Mouse (Mus musculus): ENCODE measurements at regions not wholly inside any gene's neighbourhood (a gene's known extent, or its start where the extent isn't known, plus 50 kb on each side); places are given as distances from the start of the nearest gene placed in this dataset.

DNA sequence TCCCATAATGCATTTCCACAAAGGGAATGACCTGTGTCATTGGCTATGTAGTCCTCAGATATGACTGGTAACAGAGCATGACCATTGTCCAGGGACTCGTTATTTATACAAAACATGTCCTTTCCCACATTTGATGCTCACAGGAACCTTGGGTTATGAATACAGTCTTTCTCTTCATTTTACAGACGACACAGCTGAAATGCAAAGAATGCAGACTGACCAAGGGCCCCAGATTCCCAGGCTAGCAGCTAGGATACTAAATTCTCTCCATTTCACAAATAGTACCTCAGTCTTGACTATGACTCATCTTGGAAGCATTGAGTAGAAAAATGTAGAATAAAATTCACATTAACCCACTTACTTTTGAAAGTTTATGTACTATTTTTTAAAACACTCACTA lies 182.7 kb upstream of the Sox4 start:
- Histone ChIP-seq H3K9me3 (replicated peaks; ENCODE audit: control insufficient read depth, low read length) (no peaks in the 10 kb centered on the region), H3K27me3 (ENCODE audit: control insufficient read depth, insufficient read depth, low read depth, low read length) (no peaks in the 10 kb centered on the region), H3K27ac (ENCODE audit: low read length) (no peak overlapping the region), H3K4me3 (ENCODE audit: low read depth, low read length) (no peak overlapping the region), H3K4me2 (ENCODE audit: low read depth, low read length) (no peak overlapping the region), H3K36me3 (ENCODE audit: control insufficient read depth, insufficient read depth) (no peaks in the 10 kb centered on the region), H3K4me1 (ENCODE audit: control insufficient read depth, low read depth, low read length) (no peaks in the 10 kb centered on the region), H3K9ac (ENCODE audit: low read depth, low read length) (no peak overlapping the region)
- ATAC-seq (ENCODE audit: low read depth) = no peak
- 54% methylated on average over 2 of the region's 2 CpGs for WGBS (ENCODE audit: insufficient replicate concordance)

DNA sequence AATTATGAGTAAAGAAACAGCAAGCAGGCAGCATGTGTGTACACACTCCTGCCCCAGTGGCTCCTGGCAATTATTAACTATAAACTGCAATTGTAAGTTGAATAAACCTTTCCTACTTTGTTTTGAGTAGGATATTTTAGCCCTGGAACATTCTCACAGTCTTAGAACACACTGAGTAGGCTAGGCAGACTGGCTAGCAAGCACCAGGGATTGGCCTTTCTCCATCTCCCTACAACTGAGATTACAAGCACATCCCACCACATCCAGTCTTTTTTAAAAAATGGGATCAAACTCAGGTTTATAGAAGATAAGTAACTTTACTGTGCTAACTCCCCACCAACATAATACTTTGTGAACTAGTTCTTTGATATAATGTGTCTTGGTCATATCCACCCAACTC lies 174.0 kb upstream of the Sox4 start:
- H3K36me3 ChIP-seq (ENCODE audit: control insufficient read depth, insufficient read depth) = no peaks in the 10 kb centered on the region
- no peak overlapping the region for H3K9ac ChIP-seq (ENCODE audit: low read depth, low read length)
- no peak for ATAC-seq (ENCODE audit: low read depth)

DNA sequence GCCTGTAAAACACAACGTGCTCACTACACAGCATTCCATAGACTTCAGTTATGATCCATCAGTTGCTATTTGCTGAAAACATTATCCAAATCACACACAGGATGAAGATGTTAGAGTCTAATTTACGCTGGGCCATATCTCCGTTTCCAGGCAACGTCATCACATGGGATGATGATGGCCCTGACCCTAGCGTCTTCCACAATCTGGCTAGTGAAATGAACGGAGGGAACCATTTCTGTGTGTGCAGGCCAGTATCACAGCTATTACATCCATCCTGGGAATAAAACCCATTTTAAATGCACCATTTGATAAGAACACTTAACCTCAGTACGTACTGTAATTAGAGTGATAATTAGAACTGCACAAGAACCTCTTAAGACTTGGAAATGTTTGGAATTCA lies 170.0 kb upstream of the Sox4 start:
- Histone ChIP-seq H3K4me3 (ENCODE audit: low read depth, low read length) (no peak overlapping the region), H3K27ac (ENCODE audit: low read length) (no peak overlapping the region)
- WGBS (ENCODE audit: insufficient replicate concordance) = 63% methylated on average over 7 of the region's 7 CpGs

More for the DNA sequence above, 174.0 kb upstream of the Sox4 start:
- Histone ChIP-seq H3K9me3 (replicated peaks; ENCODE audit: control insufficient read depth, low read length) (no peaks in the 10 kb centered on the region), H3K27ac (ENCODE audit: low read length) (no peak overlapping the region), H3K4me2 (ENCODE audit: low read depth, low read length) (no peak overlapping the region), H3K27me3 (ENCODE audit: control insufficient read depth, insufficient read depth, low read depth, low read length) (no peaks in the 10 kb centered on the region), H3K4me3 (ENCODE audit: low read depth, low read length) (no peak overlapping the region), H3K4me1 (ENCODE audit: control insufficient read depth, low read depth, low read length) (no peaks in the 10 kb centered on the region)

DNA sequence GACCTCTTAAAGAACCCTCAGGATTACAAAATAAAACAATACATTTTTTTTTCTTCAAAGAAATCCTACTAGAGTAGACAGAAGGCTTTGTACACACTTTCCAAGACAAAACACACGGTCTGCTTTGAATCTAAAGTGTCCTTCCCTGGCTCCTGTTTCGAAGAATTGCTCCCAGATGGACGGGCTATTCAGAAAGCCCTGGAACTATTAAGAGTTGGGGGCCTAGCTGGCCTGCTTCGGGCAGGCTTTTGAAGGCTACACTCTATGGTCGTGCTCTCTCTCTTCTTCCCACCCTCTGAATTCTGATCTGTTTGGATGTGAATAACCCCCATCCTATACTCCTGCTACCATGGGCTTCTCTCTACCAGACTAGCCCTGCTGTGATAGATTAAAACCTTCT lies 167.6 kb upstream of the Sox4 start:
- H3K4me1 ChIP-seq (ENCODE audit: control insufficient read depth, low read depth, low read length) = no peaks in the 10 kb centered on the region
- H3K4me2 ChIP-seq (ENCODE audit: low read depth, low read length) = no peak overlapping the region
- H3K9ac ChIP-seq (ENCODE audit: low read depth, low read length) = no peak overlapping the region
- H3K4me3 ChIP-seq (ENCODE audit: low read depth, low read length) = no peak overlapping the region
- 54% methylated on average over 5 of the region's 5 CpGs for WGBS (ENCODE audit: insufficient replicate concordance)
- no peak for ATAC-seq (ENCODE audit: low read depth)
- H3K36me3 ChIP-seq (ENCODE audit: control insufficient read depth, insufficient read depth) = no peaks in the 10 kb centered on the region
- no peak overlapping the region for H3K27ac ChIP-seq (ENCODE audit: low read length)
- no peaks in the 10 kb centered on the region for H3K27me3 ChIP-seq (ENCODE audit: control insufficient read depth, insufficient read depth, low read depth, low read length)
- H3K9me3 ChIP-seq (replicated peaks; ENCODE audit: control insufficient read depth, low read length) = no peaks in the 10 kb centered on the region

More for the DNA sequence above, 170.0 kb upstream of the Sox4 start:
- no peaks in the 10 kb centered on the region for H3K9me3 ChIP-seq (replicated peaks; ENCODE audit: control insufficient read depth, low read length)
- H3K4me1 ChIP-seq (ENCODE audit: control insufficient read depth, low read depth, low read length) = no peaks in the 10 kb centered on the region
- no peaks in the 10 kb centered on the region for H3K36me3 ChIP-seq (ENCODE audit: control insufficient read depth, insufficient read depth)
- H3K27me3 ChIP-seq (ENCODE audit: control insufficient read depth, insufficient read depth, low read depth, low read length) = no peaks in the 10 kb centered on the region
- H3K4me2 ChIP-seq (ENCODE audit: low read depth, low read length) = no peak overlapping the region
- ATAC-seq (ENCODE audit: low read depth) = no peak
- no peak overlapping the region for H3K9ac ChIP-seq (ENCODE audit: low read depth, low read length)

DNA sequence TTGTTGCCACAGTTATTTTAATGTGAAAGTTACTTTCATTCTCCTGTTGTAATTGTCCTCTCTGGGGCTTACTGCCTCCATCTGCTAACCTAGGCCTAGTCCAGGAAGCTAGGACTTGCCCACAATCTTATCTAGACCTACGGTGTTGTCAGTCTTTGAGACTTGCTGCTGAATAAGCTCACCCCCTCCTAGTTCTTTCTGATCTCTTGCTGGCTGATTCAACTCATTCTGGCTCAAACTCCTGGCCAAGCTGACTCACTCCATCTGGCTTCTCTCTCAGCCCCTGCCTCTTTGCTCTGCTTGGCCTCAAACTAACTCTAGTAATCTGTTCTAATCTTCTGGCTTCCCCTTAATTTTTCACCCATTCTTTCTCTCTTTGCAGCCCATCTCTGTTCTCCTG lies 165.8 kb upstream of the Sox4 start:
- no peak overlapping the region for H3K4me3 ChIP-seq (ENCODE audit: low read depth, low read length)
- no peaks in the 10 kb centered on the region for H3K36me3 ChIP-seq (ENCODE audit: control insufficient read depth, insufficient read depth)
- H3K27ac ChIP-seq (ENCODE audit: low read length) = no peak overlapping the region
- no peaks in the 10 kb centered on the region for H3K27me3 ChIP-seq (ENCODE audit: control insufficient read depth, insufficient read depth, low read depth, low read length)
- WGBS (ENCODE audit: insufficient replicate concordance) = 0% methylated on average over 1 of the region's 1 CpGs
- ATAC-seq (ENCODE audit: low read depth) = no peak
- H3K4me2 ChIP-seq (ENCODE audit: low read depth, low read length) = no peak overlapping the region
- H3K4me1 ChIP-seq (ENCODE audit: control insufficient read depth, low read depth, low read length) = no peaks in the 10 kb centered on the region
- no peaks in the 10 kb centered on the region for H3K9me3 ChIP-seq (replicated peaks; ENCODE audit: control insufficient read depth, low read length)
- no peak overlapping the region for H3K9ac ChIP-seq (ENCODE audit: low read depth, low read length)

DNA sequence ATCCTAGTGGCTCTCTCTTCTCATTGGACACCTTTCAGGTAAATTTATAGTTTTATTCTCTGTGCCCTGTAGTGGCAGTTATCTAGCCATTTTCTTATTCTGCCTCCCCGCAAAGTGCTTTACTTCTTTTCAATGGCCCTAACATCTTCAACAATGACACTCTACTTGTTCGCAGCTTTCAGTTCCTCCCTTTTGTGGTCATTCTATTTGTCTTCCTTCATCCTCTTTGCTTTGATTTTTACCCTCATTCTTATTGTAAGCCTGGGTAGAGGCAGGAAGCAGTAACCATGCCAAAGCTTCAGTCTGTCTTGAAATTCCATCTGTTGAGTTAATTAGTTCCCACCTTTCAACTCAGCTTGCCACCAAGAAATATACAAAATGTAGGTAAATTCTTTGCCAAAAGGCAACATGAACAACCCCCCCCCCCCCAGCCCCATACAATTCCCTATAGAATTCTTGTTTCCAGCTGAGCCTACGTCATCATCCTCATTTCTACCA lies 161.5 kb upstream of the Sox4 start:
- Histone ChIP-seq H3K27ac (ENCODE audit: low read length) (no peak overlapping the region), H3K27me3 (ENCODE audit: control insufficient read depth, insufficient read depth, low read depth, low read length) (no peaks in the 10 kb centered on the region), H3K9me3 (replicated peaks; ENCODE audit: control insufficient read depth, low read length) (no peaks in the 10 kb centered on the region), H3K4me1 (ENCODE audit: control insufficient read depth, low read depth, low read length) (no peaks in the 10 kb centered on the region), H3K9ac (ENCODE audit: low read depth, low read length) (no peak overlapping the region), H3K36me3 (ENCODE audit: control insufficient read depth, insufficient read depth) (no peaks in the 10 kb centered on the region), H3K4me3 (ENCODE audit: low read depth, low read length) (no peak overlapping the region), H3K4me2 (ENCODE audit: low read depth, low read length) (no peak overlapping the region)
- WGBS (ENCODE audit: insufficient replicate concordance) = 66% methylated on average over 3 of the region's 3 CpGs
- no peak for ATAC-seq (ENCODE audit: low read depth)

DNA sequence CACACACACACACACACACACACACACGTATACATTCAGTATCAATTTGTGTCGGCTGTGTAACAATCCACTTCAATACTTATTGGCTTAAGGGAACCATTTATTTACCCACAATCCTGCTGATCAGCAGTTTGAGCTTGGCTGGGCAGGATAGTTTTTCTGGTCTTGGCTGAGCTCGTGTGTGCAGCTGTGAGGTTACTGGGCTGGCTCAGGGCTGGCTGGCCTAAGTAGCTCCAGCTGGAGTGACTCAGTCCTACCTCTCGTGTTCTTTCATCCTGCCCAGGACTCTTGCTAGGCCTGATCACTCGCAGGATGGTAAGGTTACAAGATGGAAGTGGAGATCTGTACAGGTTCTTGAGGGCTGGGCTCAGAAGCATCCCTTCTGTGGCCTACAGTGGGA lies 156.6 kb upstream of the Sox4 start:
- H3K27me3 ChIP-seq (ENCODE audit: control insufficient read depth, insufficient read depth, low read depth, low read length) = no peaks in the 10 kb centered on the region
- ATAC-seq (ENCODE audit: low read depth) = no peak
- no peaks in the 10 kb centered on the region for H3K36me3 ChIP-seq (ENCODE audit: control insufficient read depth, insufficient read depth)
- H3K27ac ChIP-seq (ENCODE audit: low read length) = no peak overlapping the region
- no peak overlapping the region for H3K9ac ChIP-seq (ENCODE audit: low read depth, low read length)
- H3K4me2 ChIP-seq (ENCODE audit: low read depth, low read length) = no peak overlapping the region
- H3K4me3 ChIP-seq (ENCODE audit: low read depth, low read length) = no peak overlapping the region
- no peaks in the 10 kb centered on the region for H3K9me3 ChIP-seq (replicated peaks; ENCODE audit: control insufficient read depth, low read length)
- no peaks in the 10 kb centered on the region for H3K4me1 ChIP-seq (ENCODE audit: control insufficient read depth, low read depth, low read length)
- 55% methylated on average over 5 of the region's 5 CpGs for WGBS (ENCODE audit: insufficient replicate concordance)

DNA sequence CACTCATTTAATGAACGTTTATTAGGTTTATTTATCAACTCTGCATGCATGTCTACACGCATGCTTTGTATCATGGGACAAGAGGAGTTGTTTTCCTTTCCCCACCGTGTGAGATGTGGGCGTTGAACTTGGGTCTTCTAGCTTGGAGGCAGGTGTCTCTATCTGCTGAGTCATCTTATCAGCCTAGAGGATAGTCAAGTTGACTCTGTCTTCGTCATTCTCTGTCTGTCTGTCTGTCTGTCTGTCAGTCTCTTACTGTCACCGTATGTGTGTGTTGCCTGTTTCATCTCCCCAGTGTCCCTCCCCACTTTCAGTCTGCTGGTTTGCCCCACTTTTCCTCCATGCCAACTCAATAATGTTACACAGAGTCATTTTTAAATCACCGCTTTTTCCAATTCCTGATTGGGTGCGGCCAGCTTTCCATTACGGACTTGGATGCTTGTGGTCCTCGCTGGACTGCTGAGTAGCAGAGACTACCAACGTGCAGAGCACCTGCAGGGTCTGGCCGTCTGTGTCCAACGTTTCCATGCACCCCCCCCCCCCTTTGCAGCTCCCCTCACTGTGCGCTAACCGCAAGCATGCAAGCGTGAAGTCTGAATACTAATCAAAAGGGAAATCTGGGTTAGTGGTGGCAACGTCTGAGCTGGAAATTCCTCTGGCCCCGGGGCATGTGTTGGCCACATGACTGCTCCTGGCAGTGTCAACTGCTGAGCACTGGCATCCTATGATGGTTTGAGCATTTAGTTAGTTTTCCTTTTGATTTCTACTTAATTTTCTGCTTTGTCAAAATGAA lies 155.7 kb upstream of the Sox4 start:
- 69% methylated on average over 18 of the region's 18 CpGs for WGBS (ENCODE audit: insufficient replicate concordance)
- no peaks in the 10 kb centered on the region for H3K36me3 ChIP-seq (ENCODE audit: control insufficient read depth, insufficient read depth)
- no peak overlapping the region for H3K27ac ChIP-seq (ENCODE audit: low read length)
- H3K9me3 ChIP-seq (replicated peaks; ENCODE audit: control insufficient read depth, low read length) = no peaks in the 10 kb centered on the region
- no peak overlapping the region for H3K9ac ChIP-seq (ENCODE audit: low read depth, low read length)
- H3K4me3 ChIP-seq (ENCODE audit: low read depth, low read length) = no peak overlapping the region
- H3K4me2 ChIP-seq (ENCODE audit: low read depth, low read length) = no peak overlapping the region
- no peaks in the 10 kb centered on the region for H3K4me1 ChIP-seq (ENCODE audit: control insufficient read depth, low read depth, low read length)
- H3K27me3 ChIP-seq (ENCODE audit: control insufficient read depth, insufficient read depth, low read depth, low read length) = no peaks in the 10 kb centered on the region
- no peak for ATAC-seq (ENCODE audit: low read depth)

DNA sequence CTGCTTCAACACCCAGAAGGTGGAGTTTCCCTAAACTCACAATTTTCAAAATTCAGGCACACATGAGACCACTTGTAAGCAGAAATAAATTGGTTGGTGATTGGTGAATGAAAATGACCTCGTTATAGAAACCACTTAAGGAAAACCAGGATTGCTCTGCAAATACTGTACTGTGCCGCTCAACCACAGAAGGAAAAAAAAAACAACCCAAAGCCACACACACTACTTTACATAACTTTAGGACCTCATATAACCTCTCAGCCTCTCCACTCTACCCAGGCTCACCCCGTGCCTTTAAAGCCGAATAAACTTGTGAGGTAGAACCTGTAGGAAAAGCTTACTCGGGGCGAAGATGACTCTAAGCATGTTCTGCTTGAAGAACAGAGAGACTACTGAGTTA lies 154.7 kb upstream of the Sox4 start:
- WGBS (ENCODE audit: insufficient replicate concordance) = 72% methylated on average over 6 of the region's 6 CpGs
- H3K36me3 ChIP-seq (ENCODE audit: control insufficient read depth, insufficient read depth) = no peaks in the 10 kb centered on the region
- ATAC-seq (ENCODE audit: low read depth) = no peak
- no peaks in the 10 kb centered on the region for H3K27me3 ChIP-seq (ENCODE audit: control insufficient read depth, insufficient read depth, low read depth, low read length)
- H3K9me3 ChIP-seq (replicated peaks; ENCODE audit: control insufficient read depth, low read length) = no peaks in the 10 kb centered on the region
- H3K4me2 ChIP-seq (ENCODE audit: low read depth, low read length) = no peak overlapping the region
- H3K4me1 ChIP-seq (ENCODE audit: control insufficient read depth, low read depth, low read length) = no peaks in the 10 kb centered on the region
- H3K9ac ChIP-seq (ENCODE audit: low read depth, low read length) = no peak overlapping the region
- H3K27ac ChIP-seq (ENCODE audit: low read length) = no peak overlapping the region
- H3K4me3 ChIP-seq (ENCODE audit: low read depth, low read length) = no peak overlapping the region

Measured in liver, embryonic 16.5 days (tissue).